Mouse (Mus musculus) ES-Bruce4 (cell line): ENCODE results near the gene Lemd1. TPM values are rescaled to one million over a fixed set of nuclear protein-coding genes. Genes with fewer than 3 reads are reported as not detected.

Experiments
- H3K27ac ChIP-seq: 2 replicates; pipeline ENCODE4 v1.5.1; 2012; ENCODE audit warnings: low read length, inconsistent platforms; ENCODE audit not compliant: insufficient read depth
- H3K27me3 ChIP-seq: 2 replicates; pipeline ENCODE4 v1.6.1; 2012; ENCODE audit warnings: mild to moderate bottlenecking, low read length, inconsistent platforms; ENCODE audit not compliant: control insufficient read depth, poor library complexity, insufficient read depth, severe bottlenecking
- H3K36me3 ChIP-seq: 2 replicates; pipeline ENCODE4 v1.6.1; 2012; ENCODE audit warnings: inconsistent platforms, mild to moderate bottlenecking, low read length, moderate library complexity; ENCODE audit not compliant: control insufficient read depth, poor library complexity, insufficient read depth, severe bottlenecking
- H3K4me1 ChIP-seq: one replicate; pipeline ENCODE4 v1.8.1; 2011; ENCODE audit warnings: low read length; ENCODE audit not compliant: control insufficient read depth, insufficient read depth
- H3K4me3 ChIP-seq: 2 replicates; pipeline ENCODE4 v1.5.1; 2011; ENCODE audit warnings: low read depth, mild to moderate bottlenecking, low read length
- H3K9ac ChIP-seq: 2 replicates; pipeline ENCODE4 v1.6.1; 2012; ENCODE audit warnings: low read depth, mild to moderate bottlenecking, inconsistent platforms; ENCODE audit not compliant: poor library complexity, severe bottlenecking
- H3K9me3 ChIP-seq: replicated peaks from 2 replicates; pipeline ENCODE4 v1.6.1; 2012; ENCODE audit warnings: mild to moderate bottlenecking, low read length, inconsistent platforms; ENCODE audit not compliant: control insufficient read depth, poor library complexity, insufficient read depth, severe bottlenecking
- CTCF ChIP-seq: IDR thresholded peaks from one replicate; pipeline ENCODE4 v1.8.1; 2011; ENCODE audit warnings: low read depth, low read length
- EP300 ChIP-seq: IDR thresholded peaks from 2 replicates; pipeline ENCODE4 v1.6.1; 2011; ENCODE audit warnings: low read depth, low read length; ENCODE audit not compliant: insufficient read depth
- POLR2A ChIP-seq: IDR thresholded peaks from one replicate; pipeline ENCODE4 v1.8.1; 2011; ENCODE audit warnings: low read length; ENCODE audit not compliant: insufficient read depth
- polyA plus RNA-seq: library from polyadenylated mRNA; stranded (reverse); fragments of >200 nt; gene quantifications from 2 replicates; pipeline ENCODE4 v1.2.4, GENCODE M21; 2011; ENCODE audit warnings: low read depth; ENCODE audit not compliant: missing spikeins, insufficient read depth, insufficient read length

The Lemd1 gene
- polyA plus RNA-seq, 1 experiment = 20.0 TPM

GRCm38 (mm10) chr1:132296051-132296450, 104.8 kb downstream of the Lemd1 start:
- no peak overlapping the region for H3K27ac ChIP-seq

GRCm38 (mm10) chr1:132298425-132298800, 107.2 kb downstream of the Lemd1 start, which contains the start of gene Klhdc8a:
Gene Klhdc8a (plus strand): TSS chr1:132298626.
- Histone ChIP-seq H3K9me3 (no peaks in the 10 kb centered on the region), H3K36me3 (no peaks in the 10 kb centered on the region), H3K4me3 (peak within 1 kb of the TSS; percentile 52), H3K9ac (peak within 1 kb of the TSS; percentile 63), H3K27ac (no peak within 1 kb of the TSS), H3K4me1 (peaks cover under 1% of the 10 kb centered on the region), H3K27me3 (peaks cover 2% of the 10 kb centered on the region; the same call in 1 of the 2 replicates)
- TF ChIP-seq POLR2A (no peak), EP300 (no peak), CTCF (no peak)

More at GRCm38 (mm10) chr1:132296051-132296450, 104.8 kb downstream of the Lemd1 start:
- H3K36me3 ChIP-seq = no peaks in the 10 kb centered on the region
- TF ChIP-seq CTCF = no peak
- no peak for TF ChIP-seq EP300
- no peak for TF ChIP-seq POLR2A
- H3K4me3 ChIP-seq = no peak overlapping the region
- peaks cover 2% of the 10 kb centered on the region; the same call in 1 of the 2 replicates for H3K27me3 ChIP-seq
- H3K4me1 ChIP-seq = peaks cover 6% of the 10 kb centered on the region
- H3K9me3 ChIP-seq = no peaks in the 10 kb centered on the region
- H3K9ac ChIP-seq = no peak overlapping the region

- Histone ChIP-seq H3K27me3 (peaks cover 2% of the 10 kb centered on the region; the same call in 1 of the 2 replicates), H3K4me3 (peak overlapping the region; percentile 52), H3K4me1 (peaks cover 3% of the 10 kb centered on the region), H3K9ac (peak overlapping the region; percentile 63), H3K27ac (no peak overlapping the region), H3K36me3 (no peaks in the 10 kb centered on the region), H3K9me3 (no peaks in the 10 kb centered on the region)
- no peak for TF ChIP-seq EP300
- TF ChIP-seq CTCF = no peak
- no peak for TF ChIP-seq POLR2A
Observed at GRCm38 (mm10) chr1:132298801-132299464, 107.7 kb downstream of the Lemd1 start.

GRCm38 (mm10) chr1:132299744-132300143, 108.5 kb downstream of the Lemd1 start:
- peaks cover 3% of the 10 kb centered on the region for H3K4me1 ChIP-seq
- H3K27ac ChIP-seq = no peak overlapping the region
- peaks cover 2% of the 10 kb centered on the region; the same call in 1 of the 2 replicates for H3K27me3 ChIP-seq
- H3K9ac ChIP-seq = no peak overlapping the region
- TF ChIP-seq POLR2A (no peak), CTCF (no peak), EP300 (no peak)
- H3K36me3 ChIP-seq = no peaks in the 10 kb centered on the region
- H3K9me3 ChIP-seq = no peaks in the 10 kb centered on the region
- no peak overlapping the region for H3K4me3 ChIP-seq

GRCm38 (mm10) chr1:132301242-132301641, 110.0 kb downstream of the Lemd1 start:
- TF ChIP-seq EP300 = no peak
- no peak for TF ChIP-seq CTCF
- TF ChIP-seq POLR2A = no peak
- no peaks in the 10 kb centered on the region for H3K36me3 ChIP-seq
- no peak overlapping the region for H3K4me3 ChIP-seq
- H3K27ac ChIP-seq = no peak overlapping the region
- peaks cover 2% of the 10 kb centered on the region; the same call in 1 of the 2 replicates for H3K27me3 ChIP-seq
- no peaks in the 10 kb centered on the region for H3K9me3 ChIP-seq
- H3K4me1 ChIP-seq = peaks cover 3% of the 10 kb centered on the region
- H3K9ac ChIP-seq = no peak overlapping the region

- TF ChIP-seq CTCF (no peak), EP300 (no peak), POLR2A (no peak)
Observed at GRCm38 (mm10) chr1:132302341-132302866, 111.2 kb downstream of the Lemd1 start.

More at GRCm38 (mm10) chr1:132302341-132302866, 111.2 kb downstream of the Lemd1 start:
- H3K9me3 ChIP-seq = no peaks in the 10 kb centered on the region
- no peaks in the 10 kb centered on the region for H3K36me3 ChIP-seq
- no peak overlapping the region for H3K9ac ChIP-seq
- no peak overlapping the region for H3K4me3 ChIP-seq
- H3K27me3 ChIP-seq = peaks cover 2% of the 10 kb centered on the region; the same call in 1 of the 2 replicates
- peaks cover 3% of the 10 kb centered on the region for H3K4me1 ChIP-seq
- no peak overlapping the region for H3K27ac ChIP-seq
